Mouse (Mus musculus): ENCODE results near the gene BC048403.
"Not testable (repeated sequence)": the region's sequence is repeated elsewhere in the genome, so short reads cannot be mapped to it uniquely, and the experiment has no call there.

BC048403 gene

GRCm38 (mm10) chr10:121756677-121757076 lies 16.9 kb downstream of the BC048403 start:
- no peak for DNase-seq (ENCODE audit: low spot score)

GRCm38 (mm10) chr10:121759095-121759494 lies 19.4 kb downstream of the BC048403 start:
- no peak for DNase-seq (ENCODE audit: low spot score)

GRCm38 (mm10) chr10:121762141-121762540 lies 22.4 kb downstream of the BC048403 start:
- no peak for DNase-seq (ENCODE audit: low spot score)

- no peak for DNase-seq (ENCODE audit: low spot score)
Observed at GRCm38 (mm10) chr10:121763191-121763590, 23.5 kb downstream of the BC048403 start.

DNA sequence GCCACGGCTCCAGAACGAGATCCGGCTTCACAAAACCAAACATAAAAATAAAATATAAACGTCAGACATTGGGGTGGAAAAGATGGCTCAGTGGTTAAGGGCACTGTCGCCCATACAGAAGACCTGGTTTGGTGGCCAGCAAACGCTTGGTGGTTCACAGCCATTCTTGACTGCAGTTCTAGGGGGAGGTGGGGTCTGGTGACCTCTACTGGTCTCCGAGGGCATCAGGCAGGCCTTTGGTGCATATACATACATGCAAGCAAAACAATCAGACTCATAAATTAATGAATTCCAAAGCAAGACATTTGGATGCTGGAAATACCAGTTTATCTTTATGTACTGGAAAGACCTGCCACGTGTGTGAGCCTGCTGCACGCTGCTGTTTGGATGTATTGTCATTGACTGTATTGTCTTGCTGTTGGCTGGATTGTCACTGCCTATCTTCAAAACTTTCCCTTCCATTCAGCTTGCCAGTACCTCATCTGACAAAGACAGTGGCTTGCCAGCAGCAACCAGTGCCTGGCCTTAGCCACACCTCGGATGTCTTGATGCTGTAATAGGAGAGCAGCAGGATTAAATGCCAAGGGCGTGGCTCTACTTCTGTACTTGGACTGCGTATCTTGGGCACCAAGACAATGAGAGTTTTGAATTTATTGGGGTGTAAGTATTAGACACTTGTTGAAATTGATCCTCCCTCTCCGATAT lies 24.9 kb downstream of the BC048403 start:
- DNase-seq (ENCODE audit: low spot score) = no peak

DNA sequence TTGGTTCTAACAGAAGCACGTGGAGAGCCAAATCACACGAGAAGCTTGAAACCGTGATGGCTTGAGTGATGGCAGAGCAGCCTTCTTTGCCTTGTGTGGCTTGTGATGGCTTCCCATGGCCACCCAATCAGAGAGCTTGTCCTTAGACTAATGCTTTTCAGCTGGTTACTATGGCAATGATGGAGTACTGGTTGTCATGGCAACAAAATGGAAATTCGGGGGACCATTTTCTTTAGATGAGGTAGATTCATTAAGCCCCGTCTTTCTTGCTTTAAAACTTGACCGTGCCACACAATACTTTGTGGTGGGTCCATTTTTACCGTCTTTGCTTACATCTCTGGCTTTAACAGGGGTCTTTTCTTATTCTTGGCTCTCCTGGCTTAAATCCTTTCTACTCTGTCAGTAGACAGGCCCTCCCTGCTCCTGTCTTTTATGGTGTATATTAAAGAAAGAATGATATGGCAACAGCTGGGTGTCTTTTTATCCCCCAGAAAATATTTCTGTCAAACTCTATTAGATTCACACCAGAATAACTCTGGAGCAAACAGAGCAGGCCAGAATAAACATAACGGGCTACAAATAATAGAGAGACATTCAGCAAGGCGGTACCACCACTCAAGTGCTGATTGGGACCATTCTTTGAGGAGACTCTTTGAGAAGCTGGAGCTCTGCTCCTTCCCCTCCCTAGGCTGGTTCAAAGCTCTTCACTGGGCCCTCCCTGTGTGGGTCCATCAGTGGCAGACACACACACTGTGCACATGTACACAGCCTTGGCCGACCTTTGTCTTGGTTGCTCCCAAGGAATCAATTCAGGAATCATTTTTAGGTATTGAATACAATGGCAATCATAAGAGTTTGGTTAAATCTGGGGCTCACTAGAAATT lies 25.7 kb downstream of the BC048403 start:
- DNase-seq (ENCODE audit: low spot score) = peak; percentile 21

GRCm38 (mm10) chr10:121767295-121767694 lies 27.6 kb downstream of the BC048403 start:
- DNase-seq (ENCODE audit: low spot score) = not testable (repeated sequence)

DNA sequence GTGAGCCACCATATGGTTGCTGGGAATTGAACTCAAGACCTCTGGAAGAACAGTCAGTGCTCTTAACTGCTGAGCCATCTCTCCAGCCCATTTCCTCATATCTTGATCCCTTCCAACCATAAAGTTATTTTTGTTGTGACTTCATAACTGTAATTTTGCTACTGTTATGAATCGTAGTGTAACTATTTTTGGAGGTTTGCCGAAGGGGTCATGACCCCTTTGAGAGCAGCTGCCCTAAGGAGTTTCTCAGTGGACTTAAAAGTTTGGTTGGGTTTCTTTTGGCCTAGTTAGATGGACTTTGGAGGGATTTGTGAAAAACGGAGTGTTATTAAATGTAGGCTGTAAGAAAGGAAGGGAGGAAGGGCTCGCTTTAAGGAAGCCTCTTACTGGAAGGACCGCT lies 30.0 kb downstream of the BC048403 start:
- no peak for DNase-seq (ENCODE audit: low spot score)

DNA sequence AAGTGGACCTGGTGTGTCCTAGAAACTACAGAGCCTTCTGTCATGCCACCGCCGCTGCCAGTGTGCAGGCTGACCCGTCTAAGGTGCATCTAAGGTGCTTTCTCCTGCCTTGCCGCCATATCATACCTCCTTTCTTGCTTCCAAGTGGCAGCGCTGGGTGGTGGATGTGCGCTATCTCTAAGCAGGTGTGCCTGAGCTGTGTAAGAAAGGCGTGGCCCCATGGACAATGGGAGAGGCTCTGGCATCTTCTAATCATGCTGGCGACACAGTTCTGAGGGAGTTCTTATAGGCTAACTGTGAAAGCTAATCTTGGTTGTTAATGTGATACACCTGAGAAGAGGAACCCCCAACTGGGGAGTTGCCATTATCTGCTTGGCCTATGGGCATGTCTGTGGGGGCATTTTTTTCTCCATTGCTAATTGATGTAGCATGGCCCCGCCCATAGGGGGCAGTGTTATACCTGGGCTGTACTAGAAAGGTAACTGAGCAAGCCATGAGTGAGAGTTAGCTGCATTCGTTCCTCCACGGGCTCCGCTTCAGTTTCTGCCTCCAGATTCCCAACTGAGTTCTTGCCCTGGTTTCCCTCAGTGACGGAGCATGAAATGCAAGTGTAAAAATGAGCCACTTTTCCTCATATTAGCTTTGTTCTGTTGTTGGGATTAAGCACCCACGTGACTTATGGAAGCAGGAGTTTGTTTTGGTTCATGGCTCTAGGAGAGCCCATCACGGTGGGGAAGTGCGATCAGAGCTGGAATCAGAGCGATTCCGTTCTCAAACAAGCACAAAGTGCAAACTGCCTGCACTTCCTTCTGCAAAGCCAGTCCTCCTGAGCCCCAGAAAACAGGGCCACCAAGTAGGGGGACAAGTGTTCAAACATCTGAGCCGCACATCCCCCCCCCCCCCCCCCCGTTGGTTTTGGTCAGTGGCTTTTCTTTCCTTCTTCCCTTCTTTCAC lies 31.2 kb downstream of the BC048403 start:
- no peak for DNase-seq (ENCODE audit: low spot score)

GRCm38 (mm10) chr10:121773813-121774212 lies 34.1 kb downstream of the BC048403 start:
- DNase-seq (ENCODE audit: low spot score) = no peak

DNA sequence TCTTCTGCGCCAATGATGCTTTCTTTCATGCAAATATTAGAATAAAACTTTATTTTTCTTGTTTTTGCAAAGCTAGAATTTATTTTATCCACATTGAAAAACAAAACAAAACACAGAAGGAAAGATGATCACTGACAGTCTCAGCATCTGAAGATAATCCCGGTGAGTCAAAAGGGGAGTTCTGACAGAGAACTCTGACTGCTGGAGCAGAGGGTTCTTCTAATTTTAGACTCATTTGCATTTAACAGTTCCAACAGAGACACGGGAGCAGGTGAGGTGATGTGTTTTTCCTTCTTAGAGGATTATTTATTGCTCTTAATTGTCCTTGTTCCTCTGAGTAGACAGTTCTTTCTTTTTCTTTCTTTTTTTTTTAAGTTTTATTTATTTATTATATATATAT lies 36.3 kb downstream of the BC048403 start:
- DNase-seq (ENCODE audit: low spot score) = no peak

GRCm38 (mm10) chr10:121781159-121781558 lies 41.4 kb downstream of the BC048403 start:
- DNase-seq (ENCODE audit: low spot score) = no peak

- DNase-seq (ENCODE audit: low spot score) = no peak
Observed at GRCm38 (mm10) chr10:121788536-121788935, 48.8 kb downstream of the BC048403 start.

DNA sequence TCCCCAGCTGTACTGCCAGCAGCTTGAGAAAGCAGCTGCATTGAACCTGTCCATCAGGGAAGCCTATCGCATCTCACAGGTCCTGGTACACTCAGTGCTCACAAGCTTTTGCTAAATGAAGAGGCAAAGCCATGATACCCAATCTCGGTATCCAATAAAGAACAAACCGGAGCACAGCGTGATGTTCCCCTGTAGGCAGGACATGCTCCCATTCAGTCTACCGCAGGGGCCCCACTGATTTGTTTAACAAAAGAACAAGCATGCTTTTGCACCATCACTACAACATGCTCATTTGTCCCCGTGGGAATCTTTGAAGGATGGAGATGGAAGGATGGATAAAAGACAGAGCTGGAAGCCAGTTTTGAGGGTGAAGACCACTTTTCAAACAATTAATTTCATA lies 50.3 kb downstream of the BC048403 start:
- no peak for DNase-seq (ENCODE audit: low spot score)

GRCm38 (mm10) chr10:121792661-121793060 lies 52.9 kb downstream of the BC048403 start:
- no peak for DNase-seq (ENCODE audit: low spot score)

DNA sequence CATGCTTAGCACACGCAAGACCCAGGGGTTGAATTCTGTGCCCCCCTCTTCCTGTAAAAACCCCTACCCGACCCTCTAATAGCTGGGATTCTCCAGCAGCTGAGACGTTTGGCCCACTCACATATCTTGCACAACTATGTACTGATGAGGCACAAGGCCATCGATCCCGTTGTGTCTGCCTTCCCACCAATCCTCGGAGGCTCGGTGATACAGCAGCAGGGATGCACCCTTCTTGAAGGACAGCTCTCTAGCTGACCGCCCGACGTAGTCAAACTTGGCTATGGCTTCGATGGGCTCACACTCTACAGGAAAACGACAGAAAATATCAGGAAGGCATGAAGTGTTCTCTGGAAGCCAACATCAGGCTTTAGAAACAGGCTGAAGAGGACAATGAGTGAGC lies 54.7 kb downstream of the BC048403 start:
- no peak for DNase-seq (ENCODE audit: low spot score)

- DNase-seq (ENCODE audit: low spot score) = no peak
Observed at GRCm38 (mm10) chr10:121796027-121796802, 56.5 kb downstream of the BC048403 start.

DNA sequence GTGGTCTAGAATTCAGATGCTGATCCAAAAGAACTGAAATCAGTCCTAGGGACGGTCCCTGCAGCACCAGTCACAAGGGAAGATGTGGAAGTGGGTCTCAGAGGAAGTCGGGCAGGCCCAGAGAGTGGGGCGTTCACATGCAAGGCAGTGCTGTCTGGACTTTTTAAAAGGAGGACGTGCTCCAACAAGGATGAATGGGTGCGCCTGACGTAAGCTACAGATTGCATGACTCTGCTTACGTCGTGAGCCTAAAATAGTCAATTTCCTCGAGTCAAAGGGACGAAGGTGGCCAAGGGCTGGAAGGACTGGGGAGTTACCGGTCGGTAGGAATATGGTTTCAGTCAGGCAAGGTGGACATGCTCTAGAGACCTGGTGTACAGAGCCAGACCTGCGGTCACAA lies 60.3 kb downstream of the BC048403 start:
- no peak for DNase-seq (ENCODE audit: low spot score)
